Mouse (Mus musculus) kidney, postnatal 0 days (tissue): ENCODE data around the gene Llgl2. TPM values are rescaled to one million over a fixed set of nuclear protein-coding genes. Genes with fewer than 3 reads are reported as not detected.

Experiments
- ATAC-seq: fragments of 200-750 bp; cut with Nextera tagmentation; replicated peaks from 2 replicates; pipeline ENCODE4 v1.8.0; 2017; ENCODE audit warnings: low read depth, moderate number of reproducible peaks, moderate TSS enrichment, moderate library complexity; ENCODE audit not compliant: low FRiP score
- DNase-seq: peaks from one replicate; pipeline ENCODE4 v3.0.0-alpha.2; 2016; ENCODE audit warnings: low spot score
- H3K27ac ChIP-seq: fragments of 300-500 bp; sonication (generic); 2 replicates; pipeline ENCODE4 v1.5.1; 2014; ENCODE audit warnings: mild to moderate bottlenecking
- H3K27me3 ChIP-seq: fragments of 300-500 bp; sonication (generic); 2 replicates; pipeline ENCODE4 v1.6.1; 2014; ENCODE audit warnings: low read length, mixed read lengths; ENCODE audit not compliant: insufficient read depth
- H3K36me3 ChIP-seq: fragments of 300-500 bp; sonication (generic); 2 replicates; pipeline ENCODE4 v1.6.1; 2014; ENCODE audit warnings: low read length, mixed read lengths; ENCODE audit not compliant: insufficient read depth
- H3K4me1 ChIP-seq: fragments of 300-500 bp; sonication (generic); replicated peaks from 2 replicates; pipeline ENCODE4 v1.6.1; 2014; ENCODE audit warnings: antibody characterized with exemption, low read length, mixed read lengths; ENCODE audit not compliant: insufficient read depth
- H3K4me2 ChIP-seq: fragments of 300-500 bp; sonication (generic); 2 replicates; pipeline ENCODE4 v1.6.1; 2014; ENCODE audit warnings: mild to moderate bottlenecking, low read length, moderate library complexity, mixed read lengths
- H3K4me3 ChIP-seq: fragments of 300-500 bp; sonication (generic); replicated peaks from 2 replicates; pipeline ENCODE4 v1.5.1; 2014; ENCODE audit warnings: low read depth, low read length
- H3K9ac ChIP-seq: fragments of 300-500 bp; sonication (generic); 2 replicates; pipeline ENCODE4 v1.6.1; 2014; ENCODE audit warnings: low read depth, low read length
- H3K9me3 ChIP-seq: fragments of 300-500 bp; sonication (generic); replicated peaks from 2 replicates; pipeline ENCODE4 v1.6.1; 2016; ENCODE audit warnings: low read length, inconsistent platforms, mixed read lengths
- CTCF ChIP-seq: IDR thresholded peaks from 2 replicates; pipeline ENCODE4 v1.5.1; 2016; ENCODE audit warnings: antibody characterized with exemption, low read depth, mild to moderate bottlenecking, moderate library complexity
- WGBS: fragments of 180-500 bp; shearing (Covaris S2); extraction: QIAGEN DNeasy Blood & Tissue Kit; methylation state at CpG from one replicate; pipeline ENCODE4 v1.1.7; 2014; 5-methylcytosine and 5-hydroxymethylcytosine counted together
- polyA plus RNA-seq: library from polyadenylated mRNA; unstranded; fragments of >200 nt; fragmentation: Nextera tagmentation; extraction: Ambion mirVana; gene quantifications from 2 replicates; pipeline ENCODE4 v1.2.1, GENCODE M21; 2015

The Llgl2 gene
- polyA plus RNA-seq, 1 experiment from 2014 or later = 61.2 TPM

DNA sequence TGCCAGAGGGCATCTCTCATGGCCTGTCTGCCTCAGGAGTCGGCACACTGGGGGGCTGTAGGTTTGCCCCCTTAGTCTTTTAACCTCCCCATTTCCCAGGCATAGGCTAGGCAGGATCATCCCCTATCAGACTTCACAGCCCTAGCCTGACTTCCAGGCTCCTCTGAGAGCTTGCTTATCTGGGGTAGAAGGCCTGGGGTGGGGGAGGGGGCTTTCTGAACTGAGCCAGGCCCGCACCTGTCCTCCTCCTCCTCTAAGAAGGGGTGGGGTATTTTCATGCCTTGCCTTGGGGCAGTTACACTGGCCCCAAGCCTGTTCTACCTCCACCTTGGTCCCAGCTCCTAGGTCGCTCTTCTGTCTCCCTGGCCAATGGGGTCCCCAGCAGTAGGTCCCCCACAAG lies 7.7 kb downstream of the Llgl2 start:
- no peak for TF ChIP-seq CTCF
- peaks cover 73% of the 10 kb centered on the region for H3K4me1 ChIP-seq
- no peak for DNase-seq
- no peaks in the 10 kb centered on the region for H3K36me3 ChIP-seq
- ATAC-seq = no peak
- 0 out of 2 replicates have a peak overlapping the region, but pooled peaks have one; percentile 3 for H3K9ac ChIP-seq
- H3K4me2 ChIP-seq = peak overlapping the region; percentile 25; the same call in 1 of the 2 replicates
- 47% methylated on average over 3 of the region's 3 CpGs for WGBS
- no peaks in the 10 kb centered on the region for H3K9me3 ChIP-seq
- H3K4me3 ChIP-seq = no peak overlapping the region
- no peaks in the 10 kb centered on the region for H3K27me3 ChIP-seq
- H3K27ac ChIP-seq = peak overlapping the region; percentile 92

DNA sequence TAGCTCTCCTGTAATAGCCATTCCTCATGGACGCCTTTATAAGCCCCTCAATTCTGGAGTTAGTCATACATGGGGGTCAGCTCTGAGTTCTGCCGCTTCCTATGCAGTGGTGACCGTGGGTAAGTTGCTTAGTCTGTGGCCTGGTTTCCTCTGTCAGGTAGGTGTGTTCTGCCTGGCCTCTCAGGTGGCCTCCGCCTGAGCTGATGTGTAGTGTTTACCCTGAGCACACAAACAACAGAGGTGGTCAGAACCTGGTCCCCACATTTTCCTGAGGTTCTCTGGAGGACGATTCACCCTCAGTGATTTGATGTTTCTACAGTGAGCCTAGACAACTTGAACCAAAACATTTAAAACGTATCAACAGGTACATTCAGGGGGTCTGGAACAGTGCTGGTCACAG lies 8.2 kb downstream of the Llgl2 start:
- Histone ChIP-seq H3K27ac (peak overlapping the region; percentile 92), H3K9me3 (no peaks in the 10 kb centered on the region), H3K4me2 (peak overlapping the region; percentile 44), H3K4me1 (peaks cover 73% of the 10 kb centered on the region), H3K36me3 (no peaks in the 10 kb centered on the region), H3K9ac (peak overlapping the region; percentile 40; the same call in 1 of the 2 replicates), H3K4me3 (no peak overlapping the region), H3K27me3 (no peaks in the 10 kb centered on the region)
- WGBS = 43% methylated on average over 6 of the region's 6 CpGs
- DNase-seq (no peak), ATAC-seq (no peak)
- no peak for TF ChIP-seq CTCF

DNA sequence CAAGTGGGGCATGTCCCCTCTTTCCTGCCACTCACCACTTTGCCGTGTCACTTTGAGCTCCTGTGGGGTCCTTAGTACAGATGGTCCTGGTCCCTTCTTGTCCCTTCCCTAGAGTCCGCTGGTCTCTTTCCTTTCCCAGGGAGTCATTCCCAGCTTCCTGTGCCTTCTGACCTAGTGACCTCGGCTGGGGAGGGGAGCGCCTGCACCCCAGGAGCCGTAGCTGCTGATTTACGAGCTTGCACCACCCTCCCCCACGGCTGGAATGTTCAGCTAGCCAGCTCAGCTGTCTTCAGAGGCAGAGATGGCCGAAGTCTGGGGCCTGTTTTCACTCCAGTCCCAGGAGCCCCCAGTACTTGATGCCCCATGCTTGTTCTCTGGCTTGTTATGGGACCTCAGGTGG lies 8.7 kb downstream of the Llgl2 start:
- WGBS = under 1% methylated on average over 8 of the region's 8 CpGs
- Histone ChIP-seq H3K4me1 (peaks cover 73% of the 10 kb centered on the region), H3K27me3 (no peaks in the 10 kb centered on the region), H3K9me3 (no peaks in the 10 kb centered on the region), H3K4me3 (no peak overlapping the region), H3K9ac (peak overlapping the region; percentile 40; the same call in 1 of the 2 replicates), H3K36me3 (no peaks in the 10 kb centered on the region), H3K27ac (peak overlapping the region; percentile 92), H3K4me2 (peak overlapping the region; percentile 44)
- peak; percentile 92 for DNase-seq
- no peak for ATAC-seq
- no peak for TF ChIP-seq CTCF

DNA sequence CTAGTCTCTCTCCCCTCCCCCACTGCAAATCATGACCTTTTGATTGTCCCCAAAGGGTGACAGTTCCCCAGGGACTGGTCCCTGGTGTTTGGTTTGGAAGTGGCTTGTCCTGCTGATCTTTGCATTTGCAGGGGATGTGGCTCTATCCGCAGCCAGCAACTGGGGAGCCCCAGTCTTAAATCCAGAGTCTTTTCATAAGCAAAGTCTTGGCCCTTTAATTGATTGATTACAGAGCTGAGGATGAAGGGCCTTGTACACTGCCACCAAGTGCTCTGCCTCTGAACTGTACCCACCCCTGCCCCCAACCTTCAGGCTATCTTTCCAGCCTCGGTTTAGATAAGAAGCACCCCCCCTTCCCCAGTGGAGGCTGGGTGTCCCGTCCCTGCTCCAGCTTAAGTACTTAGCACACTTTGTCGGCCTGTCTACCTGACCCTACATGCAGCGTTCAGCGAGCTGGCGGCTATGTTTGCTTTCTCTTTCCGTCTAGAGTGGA lies 9.2 kb downstream of the Llgl2 start:
- Histone ChIP-seq H3K9me3 (no peaks in the 10 kb centered on the region), H3K27ac (peak overlapping the region; percentile 92), H3K4me3 (no peak overlapping the region), H3K4me1 (peaks cover 73% of the 10 kb centered on the region), H3K9ac (peak overlapping the region; percentile 40; the same call in 1 of the 2 replicates), H3K36me3 (no peaks in the 10 kb centered on the region), H3K27me3 (no peaks in the 10 kb centered on the region), H3K4me2 (peak overlapping the region; percentile 44)
- WGBS = 16% methylated on average over 8 of the region's 8 CpGs
- DNase-seq = peak; percentile 62
- no peak for ATAC-seq
- TF ChIP-seq CTCF = peak; percentile 25; the same call in 1 of the 2 replicates

DNA sequence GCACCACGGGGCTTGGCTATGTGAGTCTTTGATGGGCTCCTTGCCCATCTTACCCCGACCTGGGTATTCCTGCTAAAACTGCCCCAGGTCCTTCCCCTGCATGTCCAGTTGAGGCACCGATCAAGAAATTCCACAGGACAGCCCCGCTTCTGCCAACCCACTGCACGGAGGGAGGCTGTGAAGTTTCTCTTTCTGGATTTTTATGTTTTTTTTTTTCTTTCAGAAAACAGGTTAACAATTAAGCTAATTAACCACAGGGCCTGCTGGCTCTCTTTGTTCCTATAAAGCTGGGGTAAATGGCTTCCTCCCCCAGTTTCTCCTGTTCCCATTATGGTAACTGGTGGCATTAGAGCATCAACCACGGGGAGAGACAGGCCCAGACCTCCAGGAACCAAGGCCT lies 10.2 kb downstream of the Llgl2 start:
- Histone ChIP-seq H3K4me2 (peak overlapping the region; percentile 19; the same call in 1 of the 2 replicates), H3K36me3 (no peaks in the 10 kb centered on the region), H3K27me3 (no peaks in the 10 kb centered on the region), H3K9ac (peak overlapping the region; percentile 47; the same call in 1 of the 2 replicates), H3K9me3 (no peaks in the 10 kb centered on the region), H3K4me3 (no peak overlapping the region), H3K4me1 (peaks cover 72% of the 10 kb centered on the region), H3K27ac (peak overlapping the region; percentile 92)
- no peak for DNase-seq
- no peak for TF ChIP-seq CTCF
- WGBS = 42% methylated on average over 6 of the region's 6 CpGs
- ATAC-seq = no peak

DNA sequence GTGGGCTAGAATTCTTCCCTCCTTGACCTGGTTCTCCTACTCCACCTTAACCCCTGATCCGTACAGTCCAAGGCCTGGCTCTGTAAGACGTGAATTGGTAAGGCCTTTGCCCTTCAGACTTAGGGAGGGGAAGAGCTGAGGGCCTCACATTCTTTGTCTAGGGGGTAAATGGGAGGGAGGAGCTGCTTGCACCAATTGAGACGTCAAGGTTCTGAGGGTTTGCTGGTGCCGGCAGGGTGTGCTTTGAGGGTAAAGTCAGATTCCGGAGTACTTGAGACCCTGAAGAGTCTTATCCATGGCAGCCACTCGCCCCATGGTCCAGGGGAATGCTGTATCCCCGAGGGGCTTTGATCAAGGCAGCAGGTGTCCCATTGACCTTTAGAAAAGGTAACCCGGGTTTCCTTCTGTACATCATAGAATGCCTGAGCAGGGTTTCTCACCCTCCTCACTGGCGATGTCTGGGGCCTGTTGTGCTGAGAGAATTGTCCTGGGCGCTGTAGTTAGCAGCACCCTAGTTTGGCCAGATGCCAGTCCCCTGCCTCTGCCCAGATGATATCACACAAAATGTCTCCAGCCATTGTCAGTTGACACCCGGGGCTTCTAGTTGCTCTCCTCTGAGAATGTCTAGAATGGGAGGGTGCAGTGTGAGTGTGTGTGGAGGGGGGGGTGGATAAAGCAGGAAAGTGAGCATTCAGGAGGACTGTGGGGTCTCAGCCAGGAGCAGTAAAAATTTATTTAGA lies 13.0 kb downstream of the Llgl2 start:
- Histone ChIP-seq H3K27ac (peak overlapping the region; percentile 92), H3K36me3 (no peaks in the 10 kb centered on the region), H3K4me2 (no peak overlapping the region), H3K27me3 (no peaks in the 10 kb centered on the region), H3K4me1 (peaks cover 57% of the 10 kb centered on the region), H3K4me3 (no peak overlapping the region), H3K9me3 (no peaks in the 10 kb centered on the region), H3K9ac (no peak overlapping the region)
- ATAC-seq (no peak), DNase-seq (no peak)
- TF ChIP-seq CTCF = no peak
- 40% methylated on average over 11 of the region's 11 CpGs for WGBS
